Mouse (Mus musculus): ENCODE data around the gene Wdtc1. TPM values are rescaled to one million over a fixed set of nuclear protein-coding genes. Genes with fewer than 3 reads are reported as not detected.

Wdtc1 gene
- total and polyA plus RNA-seq, 2 experiments from 2014 or later: 9.3 to 39.9 TPM

GRCm38 (mm10) chr4:133390585-133390984 lies 37.3 kb upstream of the Wdtc1 start:
- Histone ChIP-seq H3K36me3 (replicated peaks; ENCODE audit: control insufficient read depth, insufficient read depth, low read length) (no peaks in the 10 kb centered on the region), H3K9ac (replicated peaks; ENCODE audit: low read depth, low read length) (no peak overlapping the region), H3K4me3 (ENCODE audit: low read depth, low read length) (no peak overlapping the region), H3K4me1 (ENCODE audit: control insufficient read depth, insufficient read depth) (peaks cover 48% of the 10 kb centered on the region), H3K4me2 (ENCODE audit: low read depth, low read length) (no peak overlapping the region), H3K27me3 (ENCODE audit: control insufficient read depth, insufficient read depth, low read length) (no peaks in the 10 kb centered on the region), H3K27ac (ENCODE audit: low read depth) (peak overlapping the region; percentile 72), H3K9me3 (replicated peaks; ENCODE audit: control insufficient read depth, low read length) (no peaks in the 10 kb centered on the region)
- WGBS: 84% methylated on average over 6 of the region's 6 CpGs
- ATAC-seq (ENCODE audit: insufficient read depth, low read depth): no peak
- no peak for DNase-seq (ENCODE audit: low spot score)
- no peak for TF ChIP-seq CTCF (IDR thresholded peaks at IDR 0.05; ENCODE audit: low read depth)
- TF ChIP-seq EP300 (IDR thresholded peaks at IDR 0.05; ENCODE audit: low read depth): no peak

DNA sequence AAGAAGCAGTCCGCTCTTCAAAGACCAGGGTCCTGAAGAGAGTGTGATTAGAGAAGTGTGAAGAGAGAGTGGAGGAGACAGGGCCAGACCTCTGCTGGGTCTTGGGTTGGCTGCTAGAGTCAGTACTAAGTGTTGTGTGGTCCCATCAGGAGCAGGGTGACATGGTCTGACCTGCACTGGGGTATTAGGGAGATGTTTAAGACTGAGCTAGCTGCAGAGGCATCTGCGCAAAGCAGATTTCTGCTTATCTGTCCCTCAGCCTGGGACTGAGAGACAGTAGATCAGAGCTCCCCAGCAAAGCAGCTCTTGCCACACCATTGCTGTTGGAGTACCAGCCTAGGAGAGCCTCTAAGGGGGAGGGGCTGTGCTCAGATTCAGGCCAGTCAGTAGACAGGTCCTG lies 36.8 kb upstream of the Wdtc1 start:
- H3K9me3 ChIP-seq (replicated peaks; ENCODE audit: control insufficient read depth, low read length): no peaks in the 10 kb centered on the region
- H3K36me3 ChIP-seq (replicated peaks; ENCODE audit: control insufficient read depth, insufficient read depth, low read length): no peaks in the 10 kb centered on the region
- ATAC-seq (ENCODE audit: insufficient read depth, low read depth) (no peak), DNase-seq (ENCODE audit: low spot score) (no peak)
- H3K9ac ChIP-seq (replicated peaks; ENCODE audit: low read depth, low read length): no peak overlapping the region
- WGBS: 64% methylated on average over 2 of the region's 2 CpGs
- H3K27me3 ChIP-seq (ENCODE audit: control insufficient read depth, insufficient read depth, low read length): no peaks in the 10 kb centered on the region
- H3K4me2 ChIP-seq (ENCODE audit: low read depth, low read length): no peak overlapping the region
- TF ChIP-seq EP300 (IDR thresholded peaks at IDR 0.05; ENCODE audit: low read depth): no peak
- TF ChIP-seq CTCF (IDR thresholded peaks at IDR 0.05; ENCODE audit: low read depth): no peak
- peaks cover 42% of the 10 kb centered on the region for H3K4me1 ChIP-seq (ENCODE audit: control insufficient read depth, insufficient read depth)
- no peak overlapping the region for H3K4me3 ChIP-seq (ENCODE audit: low read depth, low read length)
- H3K27ac ChIP-seq (ENCODE audit: low read depth): peak overlapping the region; percentile 72

DNA sequence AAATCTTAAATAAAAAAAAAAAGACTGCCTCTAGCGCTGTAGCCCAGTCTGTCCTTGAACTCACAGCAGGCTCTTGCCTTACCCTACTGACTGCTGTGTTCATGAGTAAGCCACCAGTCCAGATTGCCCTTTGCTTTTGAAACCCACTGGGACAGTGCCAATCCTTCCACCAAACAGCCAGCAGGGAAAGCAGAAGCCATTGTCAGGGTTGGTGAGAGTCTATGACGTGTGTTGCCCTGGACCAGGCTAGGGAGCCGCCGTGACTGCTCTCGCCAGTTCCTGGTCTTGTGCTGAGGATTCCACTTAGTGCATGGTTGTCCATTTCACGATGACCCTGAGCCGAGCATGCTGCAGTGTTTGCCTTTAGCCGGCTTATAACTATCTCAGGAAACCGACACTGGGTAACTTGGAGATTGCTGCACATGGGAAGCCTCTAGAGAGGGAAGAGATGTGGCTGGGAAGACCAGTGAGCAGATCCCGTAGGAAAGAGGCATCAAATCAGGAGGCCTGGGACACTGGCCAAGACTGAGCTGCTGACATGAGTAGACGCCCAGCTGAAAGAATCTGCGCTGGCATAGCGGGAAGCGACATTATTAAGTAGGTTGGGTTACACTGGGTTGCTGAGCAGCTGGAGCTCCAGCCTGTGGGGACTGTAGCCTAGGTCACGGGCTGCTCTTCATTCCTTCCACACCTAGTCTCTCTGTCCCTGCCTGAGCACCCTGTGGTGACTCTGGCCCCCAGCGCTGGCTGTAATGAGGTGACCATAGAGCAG lies 35.7 kb upstream of the Wdtc1 start:
- Histone ChIP-seq H3K4me3 (ENCODE audit: low read depth, low read length) (no peak overlapping the region), H3K27ac (ENCODE audit: low read depth) (peak overlapping the region; percentile 72), H3K9ac (replicated peaks; ENCODE audit: low read depth, low read length) (no peak overlapping the region), H3K36me3 (replicated peaks; ENCODE audit: control insufficient read depth, insufficient read depth, low read length) (0 out of 2 replicates have a peak, but pooled peaks cover 3% of the 10 kb centered on the region), H3K4me2 (ENCODE audit: low read depth, low read length) (peak overlapping the region; percentile 1), H3K9me3 (replicated peaks; ENCODE audit: control insufficient read depth, low read length) (no peaks in the 10 kb centered on the region), H3K27me3 (ENCODE audit: control insufficient read depth, insufficient read depth, low read length) (no peaks in the 10 kb centered on the region), H3K4me1 (ENCODE audit: control insufficient read depth, insufficient read depth) (peaks cover 33% of the 10 kb centered on the region)
- DNase-seq (ENCODE audit: low spot score) (peak; percentile 92), ATAC-seq (ENCODE audit: insufficient read depth, low read depth) (peak; percentile 82)
- 33% methylated on average over 16 of the region's 16 CpGs for WGBS
- TF ChIP-seq EP300 (IDR thresholded peaks at IDR 0.05; ENCODE audit: low read depth): no peak
- TF ChIP-seq CTCF (IDR thresholded peaks at IDR 0.05; ENCODE audit: low read depth): no peak

DNA sequence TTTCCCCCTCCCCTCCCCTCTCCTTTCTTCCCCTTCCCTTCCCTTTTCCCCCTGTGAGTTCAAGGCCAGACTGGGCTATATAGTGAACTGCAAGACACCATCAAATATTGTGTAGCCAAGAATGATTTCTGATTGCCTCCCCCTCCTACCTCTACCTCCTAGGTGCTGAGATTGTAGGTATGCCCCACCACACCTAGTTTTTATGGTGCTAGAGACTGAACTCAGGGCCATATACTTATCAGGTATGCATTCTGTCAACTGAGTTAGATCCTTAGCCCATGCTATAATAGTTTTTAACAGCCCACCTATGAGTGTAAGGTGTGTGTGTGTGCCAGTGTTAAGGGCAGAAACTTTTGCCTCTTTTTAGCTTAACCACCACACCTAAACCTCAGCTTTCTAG lies 33.8 kb upstream of the Wdtc1 start:
- Histone ChIP-seq H3K9me3 (replicated peaks; ENCODE audit: control insufficient read depth, low read length) (no peaks in the 10 kb centered on the region), H3K4me3 (ENCODE audit: low read depth, low read length) (no peak overlapping the region), H3K27ac (ENCODE audit: low read depth) (no peak overlapping the region), H3K27me3 (ENCODE audit: control insufficient read depth, insufficient read depth, low read length) (no peaks in the 10 kb centered on the region), H3K4me1 (ENCODE audit: control insufficient read depth, insufficient read depth) (peaks cover 33% of the 10 kb centered on the region), H3K36me3 (replicated peaks; ENCODE audit: control insufficient read depth, insufficient read depth, low read length) (0 out of 2 replicates have a peak, but pooled peaks cover 3% of the 10 kb centered on the region), H3K9ac (replicated peaks; ENCODE audit: low read depth, low read length) (no peak overlapping the region), H3K4me2 (ENCODE audit: low read depth, low read length) (no peak overlapping the region)
- TF ChIP-seq CTCF (IDR thresholded peaks at IDR 0.05; ENCODE audit: low read depth) (no peak), EP300 (IDR thresholded peaks at IDR 0.05; ENCODE audit: low read depth) (no peak)
- ATAC-seq (ENCODE audit: insufficient read depth, low read depth) (no peak), DNase-seq (ENCODE audit: low spot score) (no peak)

DNA sequence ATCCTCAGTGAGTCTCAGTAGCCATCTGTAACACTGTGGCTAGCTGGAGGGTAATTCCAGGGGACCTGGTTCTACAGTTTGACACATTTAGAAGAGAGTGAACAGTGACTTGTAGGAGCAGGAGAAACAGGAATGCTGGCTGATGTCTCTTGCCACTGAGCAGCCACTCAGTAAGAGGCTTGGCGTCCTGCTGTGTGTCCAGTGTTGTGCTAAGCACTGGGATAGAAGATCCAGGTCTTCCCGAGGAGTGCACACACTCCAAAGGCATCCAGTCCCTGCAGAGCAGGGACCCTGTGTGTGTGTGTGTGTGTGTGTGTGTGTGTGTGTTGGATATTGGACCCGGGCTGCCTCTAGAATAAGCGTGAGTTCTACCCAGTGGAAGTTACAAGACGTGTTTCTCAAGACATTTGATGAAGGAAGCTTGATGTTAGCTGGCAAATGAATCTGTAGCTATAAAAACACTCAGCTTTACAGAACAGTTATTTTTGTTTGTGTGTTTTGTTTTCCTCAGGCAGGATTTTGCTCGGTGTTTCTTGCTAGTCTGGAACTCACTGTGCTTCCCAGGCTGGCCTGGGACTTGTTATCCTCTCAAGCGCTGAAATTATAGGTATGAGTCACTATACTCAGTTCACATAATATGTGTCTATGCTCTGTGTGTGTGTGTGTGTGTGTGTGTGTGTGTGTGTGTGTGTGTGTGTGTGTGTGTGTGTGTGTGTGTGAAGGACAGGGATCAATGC lies 32.9 kb upstream of the Wdtc1 start:
- WGBS: 63% methylated on average over 7 of the region's 7 CpGs
- no peak for ATAC-seq (ENCODE audit: insufficient read depth, low read depth)
- no peak for DNase-seq (ENCODE audit: low spot score)
- peaks cover 7% of the 10 kb centered on the region; the same call in 1 of the 2 replicates for H3K36me3 ChIP-seq (replicated peaks; ENCODE audit: control insufficient read depth, insufficient read depth, low read length)
- no peak overlapping the region for H3K27ac ChIP-seq (ENCODE audit: low read depth)
- no peak overlapping the region for H3K4me2 ChIP-seq (ENCODE audit: low read depth, low read length)
- H3K4me1 ChIP-seq (ENCODE audit: control insufficient read depth, insufficient read depth): peaks cover 27% of the 10 kb centered on the region
- no peak overlapping the region for H3K4me3 ChIP-seq (ENCODE audit: low read depth, low read length)
- TF ChIP-seq EP300 (IDR thresholded peaks at IDR 0.05; ENCODE audit: low read depth) (no peak), CTCF (IDR thresholded peaks at IDR 0.05; ENCODE audit: low read depth) (no peak)
- no peaks in the 10 kb centered on the region for H3K27me3 ChIP-seq (ENCODE audit: control insufficient read depth, insufficient read depth, low read length)
- H3K9me3 ChIP-seq (replicated peaks; ENCODE audit: control insufficient read depth, low read length): no peaks in the 10 kb centered on the region
- H3K9ac ChIP-seq (replicated peaks; ENCODE audit: low read depth, low read length): no peak overlapping the region

All from heart, postnatal 0 days (tissue).